Mouse (Mus musculus) neural tube, embryonic 14.5 days (tissue): ENCODE data around the gene Cab39. TPM values are rescaled to one million over a fixed set of nuclear protein-coding genes. Genes with fewer than 3 reads are reported as not detected.

Experiments
- ATAC-seq: fragments of 200-750 bp; cut with Nextera tagmentation; 2 replicates; pipeline ENCODE4 v1.8.0; 2017; ENCODE audit warnings: low read depth, mild to moderate bottlenecking, moderate TSS enrichment, moderate library complexity
- H3K27ac ChIP-seq: fragments of 300-500 bp; sonication (generic); 2 replicates; pipeline ENCODE4 v1.5.1; 2014; ENCODE audit warnings: low read depth, mild to moderate bottlenecking, control low read depth, low read length, moderate library complexity, mixed read lengths
- H3K27me3 ChIP-seq: fragments of 300-500 bp; sonication (generic); 2 replicates; pipeline ENCODE4 v1.6.1; 2014; ENCODE audit warnings: low read length; ENCODE audit not compliant: control insufficient read depth, insufficient read depth
- H3K36me3 ChIP-seq: fragments of 300-500 bp; sonication (generic); 2 replicates; pipeline ENCODE4 v1.6.1; 2014; ENCODE audit warnings: low read length, mixed read lengths; ENCODE audit not compliant: control insufficient read depth, insufficient read depth
- H3K4me1 ChIP-seq: fragments of 300-500 bp; sonication (generic); 2 replicates; pipeline ENCODE4 v1.6.1; 2014; ENCODE audit warnings: low read length; ENCODE audit not compliant: control insufficient read depth, insufficient read depth
- H3K4me2 ChIP-seq: fragments of 300-500 bp; sonication (generic); 2 replicates; pipeline ENCODE4 v1.6.1; 2014; ENCODE audit warnings: mild to moderate bottlenecking, low read depth, low read length, control low read depth
- H3K4me3 ChIP-seq: fragments of 300-500 bp; sonication (generic); 2 replicates; pipeline ENCODE4 v1.5.1; 2014; ENCODE audit warnings: low read depth, low read length, control low read depth, mixed read lengths
- H3K9ac ChIP-seq: fragments of 300-500 bp; sonication (generic); replicated peaks from 2 replicates; pipeline ENCODE4 v1.6.1; 2014; ENCODE audit warnings: low read depth, mild to moderate bottlenecking, control low read depth, low read length, mixed read lengths
- H3K9me3 ChIP-seq: fragments of 300-500 bp; sonication (generic); 2 replicates; pipeline ENCODE4 v1.6.1; 2016; ENCODE audit warnings: low read length; ENCODE audit not compliant: control insufficient read depth
- WGBS: fragments of 180-500 bp; shearing (Covaris S2); extraction: QIAGEN DNeasy Blood & Tissue Kit; methylation state at CpG from one replicate; pipeline ENCODE4 v1.1.7; 2014; 5-methylcytosine and 5-hydroxymethylcytosine counted together
- polyA plus RNA-seq: library from polyadenylated mRNA; unstranded; fragments of >200 nt; fragmentation: Nextera tagmentation; extraction: Ambion mirVana; gene quantifications from 2 replicates; pipeline ENCODE4 v1.2.1, GENCODE M21; 2014

Gene Cab39
- polyA plus RNA-seq, 1 experiment from 2014 or later, result 74.4 TPM

GRCm38 (mm10) chr1:85758231-85758968 is 34.8 kb upstream of the Cab39 start:
- H3K4me1 ChIP-seq, result no peaks in the 10 kb centered on the region
- no peak overlapping the region for H3K27ac ChIP-seq
- no peak overlapping the region for H3K9ac ChIP-seq
- no peak overlapping the region for H3K4me2 ChIP-seq
- no peak for ATAC-seq
- 32% methylated on average over 14 of the region's 14 CpGs for whole genome bisulfite sequencing
- no peaks in the 10 kb centered on the region for H3K9me3 ChIP-seq
- no peaks in the 10 kb centered on the region for H3K27me3 ChIP-seq
- no peak overlapping the region for H3K4me3 ChIP-seq
- no peaks in the 10 kb centered on the region for H3K36me3 ChIP-seq

- Histone ChIP-seq H3K4me1 (no peaks in the 10 kb centered on the region), H3K27me3 (no peaks in the 10 kb centered on the region), H3K36me3 (no peaks in the 10 kb centered on the region), H3K4me2 (no peak overlapping the region), H3K9ac (no peak overlapping the region), H3K9me3 (no peaks in the 10 kb centered on the region), H3K4me3 (no peak overlapping the region), H3K27ac (no peak overlapping the region)
- 8% methylated on average over 1 of the region's 1 CpGs for WGBS
- no peak for ATAC-seq
Measured at GRCm38 (mm10) chr1:85758969-85759293, 34.3 kb upstream of the Cab39 start.

GRCm38 (mm10) chr1:85761665-85762064 is 31.6 kb upstream of the Cab39 start:
- Histone ChIP-seq H3K27ac (no peak overlapping the region), H3K9ac (no peak overlapping the region), H3K4me1 (no peaks in the 10 kb centered on the region), H3K4me3 (no peak overlapping the region), H3K27me3 (no peaks in the 10 kb centered on the region), H3K4me2 (no peak overlapping the region), H3K36me3 (no peaks in the 10 kb centered on the region), H3K9me3 (no peaks in the 10 kb centered on the region)
- no peak for ATAC-seq
- WGBS, result 88% methylated on average over 4 of the region's 4 CpGs

GRCm38 (mm10) chr1:85763386-85763785 is 29.9 kb upstream of the Cab39 start:
- Histone ChIP-seq H3K27me3 (no peaks in the 10 kb centered on the region), H3K36me3 (no peaks in the 10 kb centered on the region), H3K27ac (no peak overlapping the region), H3K4me2 (no peak overlapping the region), H3K4me1 (no peaks in the 10 kb centered on the region), H3K4me3 (no peak overlapping the region), H3K9me3 (no peaks in the 10 kb centered on the region), H3K9ac (no peak overlapping the region)
- WGBS, result 88% methylated on average over 6 of the region's 6 CpGs
- no peak for ATAC-seq

- Histone ChIP-seq H3K4me3 (no peak overlapping the region), H3K9me3 (no peaks in the 10 kb centered on the region), H3K4me1 (no peaks in the 10 kb centered on the region), H3K27me3 (no peaks in the 10 kb centered on the region), H3K36me3 (no peaks in the 10 kb centered on the region), H3K27ac (no peak overlapping the region), H3K9ac (no peak overlapping the region), H3K4me2 (no peak overlapping the region)
- no peak for ATAC-seq
- 78% methylated on average over 4 of the region's 4 CpGs for WGBS
Measured at GRCm38 (mm10) chr1:85764291-85764690, 28.9 kb upstream of the Cab39 start.

- Histone ChIP-seq H3K9ac (no peak overlapping the region), H3K9me3 (no peaks in the 10 kb centered on the region), H3K36me3 (no peaks in the 10 kb centered on the region), H3K27ac (no peak overlapping the region), H3K4me2 (no peak overlapping the region), H3K4me1 (no peaks in the 10 kb centered on the region), H3K4me3 (no peak overlapping the region), H3K27me3 (no peaks in the 10 kb centered on the region)
- no peak for ATAC-seq
- WGBS, result 93% methylated on average over 3 of the region's 3 CpGs
Measured at GRCm38 (mm10) chr1:85766120-85766519, 27.1 kb upstream of the Cab39 start.

GRCm38 (mm10) chr1:85767754-85768153 is 25.5 kb upstream of the Cab39 start:
- ATAC-seq, result no peak
- no peaks in the 10 kb centered on the region for H3K4me1 ChIP-seq
- no peak overlapping the region for H3K9ac ChIP-seq
- no peak overlapping the region for H3K4me3 ChIP-seq
- H3K36me3 ChIP-seq, result no peaks in the 10 kb centered on the region
- no peaks in the 10 kb centered on the region for H3K9me3 ChIP-seq
- WGBS, result 67% methylated on average over 1 of the region's 1 CpGs
- no peaks in the 10 kb centered on the region for H3K27me3 ChIP-seq
- H3K4me2 ChIP-seq, result no peak overlapping the region
- no peak overlapping the region for H3K27ac ChIP-seq

GRCm38 (mm10) chr1:85771976-85772375 is 21.3 kb upstream of the Cab39 start:
- Histone ChIP-seq H3K27me3 (no peaks in the 10 kb centered on the region), H3K4me1 (no peaks in the 10 kb centered on the region), H3K27ac (no peak overlapping the region), H3K4me3 (no peak overlapping the region), H3K4me2 (no peak overlapping the region), H3K9me3 (no peaks in the 10 kb centered on the region), H3K36me3 (no peaks in the 10 kb centered on the region), H3K9ac (no peak overlapping the region)
- no peak for ATAC-seq
- 83% methylated on average over 3 of the region's 3 CpGs for WGBS

GRCm38 (mm10) chr1:85775136-85775535 is 18.1 kb upstream of the Cab39 start:
- WGBS, result 85% methylated on average over 7 of the region's 7 CpGs
- H3K4me3 ChIP-seq, result no peak overlapping the region
- no peaks in the 10 kb centered on the region for H3K4me1 ChIP-seq
- H3K4me2 ChIP-seq, result no peak overlapping the region
- H3K36me3 ChIP-seq, result no peaks in the 10 kb centered on the region
- no peak overlapping the region for H3K27ac ChIP-seq
- H3K9ac ChIP-seq, result no peak overlapping the region
- no peaks in the 10 kb centered on the region for H3K9me3 ChIP-seq
- no peak for ATAC-seq
- no peaks in the 10 kb centered on the region for H3K27me3 ChIP-seq
